Mouse (Mus musculus) c-Kit-positive CD71-positive TER-119-negative erythroid progenitor cells, embryonic 14.5 days (primary cell): ENCODE results near the gene Olfr1411.

Experiments used
- DNase-seq: peaks from one replicate; pipeline ENCODE4 v3.0.0-alpha.2; 2013; ENCODE audit warnings: low read depth

The Olfr1411 gene

DNA sequence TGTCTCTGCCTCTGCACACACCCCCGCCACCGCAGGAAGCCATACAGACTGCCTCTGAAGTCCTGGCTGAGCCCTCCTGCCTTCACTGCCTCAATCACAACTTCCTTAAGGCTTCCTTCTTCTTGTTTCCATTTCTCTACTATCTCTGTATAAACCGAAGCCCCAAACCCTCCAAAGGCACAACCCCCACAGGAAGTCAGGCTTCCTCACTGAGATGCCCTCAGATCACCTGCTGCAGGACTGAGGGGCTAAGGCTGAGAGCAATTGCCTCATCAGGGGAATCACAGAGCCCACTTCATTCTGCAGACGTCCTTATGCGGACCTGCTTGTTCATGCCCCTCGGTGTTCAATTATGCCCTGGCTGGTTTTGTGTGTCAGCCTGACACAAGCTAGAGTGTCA, 46.2 kb downstream of the Olfr1411 start:
- no peak for DNase-seq

DNA sequence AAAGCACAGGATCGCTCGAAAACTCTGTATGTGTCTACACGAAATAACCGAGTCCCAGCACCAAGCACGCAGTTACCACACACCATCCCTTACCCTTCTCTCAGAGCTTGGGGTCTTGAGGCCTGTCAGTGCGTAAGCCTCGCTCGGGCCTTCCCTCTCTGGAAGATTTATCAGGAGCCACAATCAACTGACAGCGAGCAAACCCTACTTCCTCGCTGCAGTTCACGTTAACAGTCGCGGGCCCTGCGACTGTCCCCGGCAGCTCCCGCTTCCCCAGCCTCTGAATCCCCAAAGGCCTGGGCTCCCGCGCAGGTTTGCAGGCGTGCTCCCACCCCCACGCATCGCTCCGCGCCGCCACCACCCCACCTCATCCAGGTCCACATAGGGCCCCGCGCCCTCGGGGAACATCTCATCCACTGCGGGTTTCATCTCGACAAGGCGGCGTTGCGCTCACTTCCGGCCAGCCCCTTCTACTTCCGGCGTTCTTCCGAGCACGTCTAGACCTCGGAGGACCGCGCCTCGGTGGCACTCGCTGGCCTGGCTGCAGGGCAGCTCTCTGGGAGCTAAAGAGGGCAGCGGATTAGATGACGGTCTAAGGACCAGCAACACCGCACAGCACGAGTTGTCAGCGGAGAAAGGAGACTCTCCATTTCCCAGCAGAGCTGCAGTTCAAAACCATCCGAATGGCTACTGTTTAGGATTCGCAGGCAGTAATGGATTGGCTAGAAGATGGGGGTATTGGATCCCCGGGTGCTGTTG, 47.5 kb downstream of the Olfr1411 start, which contains the start of gene Cops9:
Cops9 (minus strand) TSS at position 472 of the 759 bp plus-strand sequence.
- peak; percentile 77 for DNase-seq

DNA sequence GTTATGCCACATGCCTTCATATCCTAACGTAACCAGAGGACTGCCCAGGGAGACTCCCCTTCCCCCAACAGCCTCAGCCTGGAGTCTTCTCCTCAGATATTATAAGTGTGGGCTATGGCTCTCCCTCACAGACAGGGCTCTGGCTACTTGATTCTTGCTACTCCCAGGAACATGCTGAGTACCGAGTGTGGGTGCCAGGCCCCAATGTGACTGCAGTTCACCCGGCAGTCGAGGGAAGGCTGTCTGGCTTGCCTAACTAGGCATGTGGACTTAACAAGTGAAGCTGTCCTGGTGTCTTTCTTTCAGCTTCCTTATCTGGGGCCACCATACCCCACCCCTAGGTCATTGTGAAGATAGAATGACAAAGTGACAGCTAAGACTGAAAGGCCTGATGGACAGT, 49.5 kb downstream of the Olfr1411 start:
- no peak for DNase-seq

DNA sequence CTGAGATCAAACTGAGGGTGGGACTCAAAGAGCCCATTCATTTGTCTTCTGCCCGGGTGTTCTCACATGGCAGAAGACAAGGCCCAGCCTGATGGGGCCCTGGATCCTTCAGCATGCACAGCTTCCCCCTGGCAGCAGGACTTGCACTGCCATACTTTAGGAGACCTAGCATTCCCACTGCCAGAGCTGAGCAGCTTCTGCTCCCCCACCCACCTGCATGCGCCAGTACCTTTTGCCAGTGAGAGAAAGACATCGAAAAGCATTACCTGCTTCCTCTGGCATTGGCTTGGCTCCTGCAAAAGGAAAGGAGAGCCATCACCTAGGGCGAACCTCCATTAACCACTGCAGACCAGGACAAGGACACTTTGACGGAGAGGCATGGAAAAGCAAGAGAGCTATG, 50.7 kb downstream of the Olfr1411 start:
- no peak for DNase-seq

DNA sequence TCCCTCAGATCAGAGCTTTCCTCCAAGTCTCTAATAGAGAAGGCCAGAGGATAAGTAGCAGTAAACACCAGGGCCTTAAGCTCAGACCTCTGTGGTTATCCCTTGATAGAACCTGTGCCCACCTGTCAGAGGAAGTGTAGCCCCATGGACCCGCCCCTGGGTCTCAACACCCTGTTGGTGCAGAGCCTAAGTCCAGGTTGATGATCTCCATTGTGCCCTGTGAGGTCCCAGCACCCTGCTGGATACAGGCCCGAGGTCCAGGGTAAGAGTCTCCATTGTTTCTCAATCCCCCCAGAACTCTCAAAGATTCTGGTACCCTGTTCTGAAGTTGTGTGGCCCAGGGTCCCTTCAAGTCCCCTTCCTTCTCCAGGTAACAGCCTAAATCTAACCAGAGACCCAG, 51.9 kb downstream of the Olfr1411 start:
- no peak for DNase-seq

DNA sequence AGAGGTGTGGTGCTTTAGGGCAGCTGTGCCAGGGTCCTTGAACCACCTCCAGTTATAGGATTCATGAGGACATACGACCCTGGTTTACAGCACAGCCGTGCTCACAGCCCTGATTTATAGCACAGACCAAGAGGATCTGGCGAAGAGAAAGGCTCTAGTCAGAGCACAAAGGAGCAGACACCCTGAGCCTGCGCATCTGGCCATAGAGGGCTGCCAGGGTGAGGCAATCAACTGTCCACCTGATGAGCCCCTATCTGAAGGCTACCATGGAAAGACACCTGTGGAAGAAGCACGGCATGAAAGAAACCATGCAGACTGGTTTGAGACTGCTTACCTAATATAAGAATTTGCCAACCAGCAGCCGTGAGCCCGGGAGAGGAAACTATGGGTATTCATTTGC, 52.4 kb downstream of the Olfr1411 start:
- DNase-seq, result no peak

DNA sequence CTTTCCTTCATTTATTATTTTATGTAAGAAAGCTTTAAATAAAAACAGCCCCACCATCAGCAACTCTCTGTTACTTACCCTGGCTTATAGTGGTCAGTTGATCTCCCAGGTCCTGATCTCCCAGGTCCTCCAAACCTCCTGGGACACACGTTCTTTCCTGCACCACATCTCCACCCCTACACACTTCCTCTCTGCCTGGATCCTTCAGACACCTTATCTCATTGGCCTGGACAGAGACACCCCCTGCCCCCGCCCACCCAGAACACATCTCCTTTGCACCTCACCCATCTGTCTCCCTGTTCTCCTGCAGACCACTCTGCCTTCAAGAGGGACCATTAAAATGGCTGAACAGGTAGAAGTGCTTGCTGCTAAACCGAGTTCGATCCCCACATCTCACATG, 52.8 kb downstream of the Olfr1411 start:
- DNase-seq, result no peak
